25 mouse cellular contexts compared by ENCODE assay signal in genomic region chr8:72261431-72261830, GRCm38 (mm10). TPM values are rescaled to one million over a fixed set of nuclear protein-coding genes. Genes with fewer than 3 reads are reported as not detected.
"Had no signal": no experiment of that assay in that cellular context is flagged by ENCODE, and none has a peak within 500 bp of the region (broad histone marks: within the 10 kb centered on the region; RNA-seq: fewer than 3 reads in every experiment).

No protein-coding gene starts in this region.

- H3K4me1 ChIP-seq: midbrain, embryonic 12.5 days; stomach, embryonic 15.5 days had no signal

- H3K4me3 ChIP-seq: kidney, embryonic 15.5 days; left cerebral cortex, adult 2 months; liver, embryonic 13.5 days; midbrain, embryonic 12.5 days; myocyte; neural tube, embryonic 13.5 days; stomach, embryonic 15.5 days had no signal

- H3K36me3 ChIP-seq: midbrain, embryonic 12.5 days had no signal

- H3K9ac ChIP-seq: kidney, embryonic 15.5 days; liver, embryonic 13.5 days; midbrain, embryonic 12.5 days; neural tube, embryonic 13.5 days; stomach, embryonic 15.5 days had no signal

- H3K27me3 ChIP-seq: kidney, embryonic 15.5 days; liver, embryonic 13.5 days; midbrain, embryonic 12.5 days; neural tube, embryonic 13.5 days; stomach, embryonic 15.5 days had no signal

- H3K4me2 ChIP-seq: kidney, embryonic 15.5 days; liver, embryonic 13.5 days; midbrain, embryonic 12.5 days; neural tube, embryonic 13.5 days; stomach, embryonic 15.5 days had no signal

- DNase-seq: layer of hippocampus, postnatal 36 days; lung, adult 2 months; right cerebral cortex, postnatal 25 days had no signal

- H3K9me3 ChIP-seq: kidney, embryonic 15.5 days; liver, embryonic 13.5 days; midbrain, embryonic 12.5 days; neural tube, embryonic 13.5 days; stomach, embryonic 15.5 days had no signal

- H3K27ac ChIP-seq: kidney, embryonic 15.5 days; left cerebral cortex, adult 2 months; liver, embryonic 13.5 days; midbrain, embryonic 12.5 days; neural tube, embryonic 13.5 days; stomach, embryonic 15.5 days had no signal

RNA-seq across cellular contexts. Expression of gene Gm11034, which starts 48.0 kb away (rescaled TPM):
- total RNA-seq: layer of hippocampus, adult 8-10 months; layer of hippocampus, postnatal 10 days; layer of hippocampus, postnatal 36 days; left cerebral cortex, adult 2 months; left cerebral cortex, postnatal 10 days; left cerebral cortex, postnatal 36 days; liver, adult 2 months; megakaryocyte progenitor cell, adult 5-6 weeks; megakaryocyte-erythroid progenitor cell, adult 5-6 weeks; monocyte, adult 5-6 weeks; neutrophil, adult 5-6 weeks had no signal
- polyA plus RNA-seq: kidney, embryonic 15.5 days; limb, embryonic 11.5 days; limb, embryonic 14.5 days; liver, adult 2 months; liver, embryonic 13.5 days; liver, embryonic 16.5 days; lung, adult 2 months; lung, embryonic 16.5 days; midbrain, embryonic 12.5 days; midbrain, embryonic 16.5 days; myocyte; neural tube, embryonic 13.5 days; stomach, embryonic 15.5 days; thymus, postnatal 0 days had no signal

RNA-seq across cellular contexts. Expression of gene Cib3, which starts 48.8 kb away (rescaled TPM):
- total RNA-seq: layer of hippocampus, postnatal 10 days; left cerebral cortex, postnatal 10 days; left cerebral cortex, postnatal 36 days; megakaryocyte progenitor cell, adult 5-6 weeks; megakaryocyte-erythroid progenitor cell, adult 5-6 weeks had no signal
- polyA plus RNA-seq: kidney, embryonic 15.5 days; limb, embryonic 11.5 days; limb, embryonic 14.5 days; liver, embryonic 13.5 days; liver, embryonic 16.5 days; midbrain, embryonic 12.5 days; myocyte; neural tube, embryonic 13.5 days; stomach, embryonic 15.5 days had no signal
